Mouse (Mus musculus): ENCODE results near the gene Gm8653. TPM values are rescaled to one million over a fixed set of nuclear protein-coding genes. Genes with fewer than 3 reads are reported as not detected.
"Not testable (repeated sequence)": the region's sequence is repeated elsewhere in the genome, so short reads cannot be mapped to it uniquely, and the experiment has no call there.

The Gm8653 gene
- not detected in 2 replicates for polyA plus RNA-seq (2012; rRNA removed)

DNA sequence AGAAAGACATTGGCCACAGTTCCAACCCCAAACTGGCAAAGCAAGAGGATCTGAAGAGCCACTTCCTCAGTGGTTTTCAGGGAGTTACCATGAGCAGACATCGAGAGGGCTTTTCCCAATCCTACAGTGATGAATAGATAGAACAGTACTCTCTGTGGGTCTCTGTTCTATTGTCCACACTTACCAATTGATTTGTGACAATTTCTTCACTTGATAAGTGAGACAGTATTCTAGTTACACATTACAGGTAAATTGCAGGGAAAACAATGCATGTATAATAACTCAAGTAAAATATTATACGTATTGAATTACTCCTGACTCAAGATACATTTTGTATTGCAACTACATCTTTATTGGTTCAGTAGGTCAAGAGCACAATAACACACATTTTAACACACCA lies at the start of gene Gm8653:
Gene Gm8653, minus strand, starts transcription at position 101 of the 400 bp plus-strand sequence.
- H3K36me3 ChIP-seq (ENCODE audit: control insufficient read depth, insufficient read depth, low read length); H3K27me3 ChIP-seq (ENCODE audit: control insufficient read depth, insufficient read depth, low read length); H3K27ac ChIP-seq (ENCODE audit: insufficient read depth, low read depth, low read length); H3K4me1 ChIP-seq (ENCODE audit: control insufficient read depth, insufficient read depth, insufficient read length, low read length); H3K4me3 ChIP-seq (ENCODE audit: low read depth, low read length): not testable (repeated sequence)
- WGBS, result no CpG with 5 or more reads among the region's 2 CpGs

DNA sequence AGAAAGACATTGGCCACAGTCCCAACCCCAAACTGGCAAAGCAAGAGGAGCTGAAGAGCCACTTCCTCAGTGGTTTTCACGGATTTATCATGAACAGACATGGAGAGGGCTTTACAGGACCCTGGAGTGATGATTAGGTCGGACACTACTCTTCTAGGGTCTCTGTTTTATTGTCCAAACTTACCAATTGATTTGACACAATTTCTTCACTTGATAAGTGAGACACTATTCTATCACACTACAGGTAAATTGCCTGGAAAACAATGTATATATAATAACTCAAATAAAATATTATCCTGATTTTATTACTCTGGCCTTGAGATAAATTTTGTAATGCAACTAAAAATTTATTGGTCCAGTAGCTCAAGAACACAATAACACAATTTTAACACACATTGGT lies 28.3 kb upstream of the Gm8653 start, which contains the start of gene Gm8453:
Gene Gm8453, minus strand, starts transcription at position 101 of the 400 bp plus-strand sequence.
- 5% methylated on average over 2 of the region's 2 CpGs for WGBS
- not testable (repeated sequence) for H3K4me1 ChIP-seq (ENCODE audit: control insufficient read depth, insufficient read depth, insufficient read length, low read length); H3K27me3 ChIP-seq (ENCODE audit: control insufficient read depth, insufficient read depth, low read length); H3K36me3 ChIP-seq (ENCODE audit: control insufficient read depth, insufficient read depth, low read length); H3K4me3 ChIP-seq (ENCODE audit: low read depth, low read length); H3K27ac ChIP-seq (ENCODE audit: insufficient read depth, low read depth, low read length)

- H3K27me3 ChIP-seq (ENCODE audit: control insufficient read depth, insufficient read depth, low read length), result not testable (repeated sequence)
Observed at GRCm38 (mm10) chr7:22189077-22189476, 12.0 kb downstream of the Gm8653 start, which contains the start of gene Vmn1r143. Vmn1r143 (plus strand) TSS chr7:22189377.

DNA sequence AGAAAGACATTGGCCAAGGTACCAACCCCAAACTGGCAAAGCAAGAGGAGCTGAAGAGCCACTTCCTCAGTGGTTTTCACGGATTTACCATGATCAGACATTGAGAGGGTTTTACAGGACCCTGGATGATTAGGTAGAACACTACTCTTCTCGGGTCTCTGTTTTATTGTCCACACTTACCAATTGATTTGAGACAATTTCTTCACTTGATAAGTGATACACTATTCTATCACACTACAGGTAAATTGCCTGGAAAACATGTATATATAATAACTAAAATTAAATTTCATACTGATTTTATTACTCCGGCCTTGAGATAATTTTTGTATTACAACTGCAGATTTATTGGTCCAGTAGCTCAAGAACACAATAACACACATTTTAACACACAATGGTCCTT lies 37.1 kb downstream of the Gm8653 start, which contains the start of gene Vmn1r142:
Gene Vmn1r142, minus strand, starts transcription at position 101 of the 400 bp plus-strand sequence.
- not testable (repeated sequence) for H3K27ac ChIP-seq (ENCODE audit: insufficient read depth, low read depth, low read length); H3K27me3 ChIP-seq (ENCODE audit: control insufficient read depth, insufficient read depth, low read length)
- WGBS, result no CpG with 5 or more reads among the region's 3 CpGs

More at GRCm38 (mm10) chr7:22189077-22189476, 12.0 kb downstream of the Gm8653 start, which contains the start of gene Vmn1r143:
- not testable (repeated sequence) for H3K4me1 ChIP-seq (ENCODE audit: control insufficient read depth, insufficient read depth, insufficient read length, low read length); H3K36me3 ChIP-seq (ENCODE audit: control insufficient read depth, insufficient read depth, low read length); H3K27ac ChIP-seq (ENCODE audit: insufficient read depth, low read depth, low read length); H3K4me3 ChIP-seq (ENCODE audit: low read depth, low read length)
- no CpG with 5 or more reads among the region's 3 CpGs for WGBS

More for the DNA sequence above, 37.1 kb downstream of the Gm8653 start, which contains the start of gene Vmn1r142:
- H3K36me3 ChIP-seq (ENCODE audit: control insufficient read depth, insufficient read depth, low read length); H3K4me1 ChIP-seq (ENCODE audit: control insufficient read depth, insufficient read depth, insufficient read length, low read length); H3K4me3 ChIP-seq (ENCODE audit: low read depth, low read length): not testable (repeated sequence)

Other genes starting within 250 kb of the Gm8653 start
- not detected in 2 replicates for gene Vmn1r137, start 206.7 kb downstream of the Gm8653 start, polyA plus RNA-seq (2012; rRNA removed)
- gene Vmn1r138, start 172.4 kb downstream of the Gm8653 start, polyA plus RNA-seq (2012; rRNA removed), result not detected in 2 replicates
- not detected in 2 replicates for gene Gm6176, start 145.0 kb downstream of the Gm8653 start, polyA plus RNA-seq (2012; rRNA removed)
- gene Vmn1r139, start 132.2 kb downstream of the Gm8653 start, polyA plus RNA-seq (2012; rRNA removed), result not detected in 2 replicates
- gene Gm16451, start 83.0 kb downstream of the Gm8653 start, polyA plus RNA-seq (2012; rRNA removed), result not detected in 2 replicates
- not detected in 2 replicates for gene Gm10666, start 66.5 kb downstream of the Gm8653 start, polyA plus RNA-seq (2012; rRNA removed)
- not detected in 2 replicates for gene Vmn1r142, start 37.2 kb downstream of the Gm8653 start, polyA plus RNA-seq (2012; rRNA removed)
- not detected in 2 replicates for gene Vmn1r143, start 11.9 kb downstream of the Gm8653 start, polyA plus RNA-seq (2012; rRNA removed)
- gene Gm8453, start 28.2 kb upstream of the Gm8653 start, polyA plus RNA-seq (2012; rRNA removed), result not detected in 2 replicates
- not detected in 2 replicates for gene Gm4187, start 128.5 kb upstream of the Gm8653 start, polyA plus RNA-seq (2012; rRNA removed)
- gene Gm8660, start 169.8 kb upstream of the Gm8653 start, polyA plus RNA-seq (2012; rRNA removed), result not detected in 2 replicates
- gene Vmn1r148, start 212.3 kb upstream of the Gm8653 start, polyA plus RNA-seq (2012; rRNA removed), result not detected in 2 replicates
- not detected in 2 replicates for gene Vmn1r149, start 237.0 kb upstream of the Gm8653 start, polyA plus RNA-seq (2012; rRNA removed)